Mouse (Mus musculus) fibroblast of lung, adult 2 months (primary cell): ENCODE data around the gene Ensa.
"Not testable (repeated sequence)": the region's sequence is repeated elsewhere in the genome, so short reads cannot be mapped to it uniquely, and the experiment has no call there.

Experiments
- DNase-seq: peaks from one replicate; pipeline ENCODE4 v3.0.0-alpha.2; 2011; ENCODE audit warnings: low read depth

Ensa gene

GRCm38 (mm10) chr3:95662724-95663449, 38.1 kb downstream of the Ensa start:
- DNase-seq, result no peak

- no peak for DNase-seq
These were observed 38.7 kb downstream of the Ensa start for GRCm38 (mm10) chr3:95663486-95663885.

- no peak for DNase-seq
These were observed 39.3 kb downstream of the Ensa start for GRCm38 (mm10) chr3:95663969-95664608.

- no peak for DNase-seq
These were observed 40.2 kb downstream of the Ensa start for GRCm38 (mm10) chr3:95664940-95665352.

- no peak for DNase-seq
These were observed 41.5 kb downstream of the Ensa start for GRCm38 (mm10) chr3:95666124-95666844.

- no peak for DNase-seq
These were observed 42.7 kb downstream of the Ensa start for GRCm38 (mm10) chr3:95667521-95667920.

- DNase-seq, result peak; percentile 99
These were observed 43.2 kb downstream of the Ensa start for GRCm38 (mm10) chr3:95668026-95668425.

GRCm38 (mm10) chr3:95668589-95669308, 44.0 kb downstream of the Ensa start:
- DNase-seq, result no peak

GRCm38 (mm10) chr3:95669309-95669665, 44.5 kb downstream of the Ensa start:
- DNase-seq, result no peak

- not testable (repeated sequence) for DNase-seq
These were observed 45.6 kb downstream of the Ensa start for GRCm38 (mm10) chr3:95670419-95670818.

GRCm38 (mm10) chr3:95671201-95671600, 46.4 kb downstream of the Ensa start:
- DNase-seq, result no peak

GRCm38 (mm10) chr3:95672461-95672860, 47.7 kb downstream of the Ensa start:
- no peak for DNase-seq

GRCm38 (mm10) chr3:95672861-95673706, 48.3 kb downstream of the Ensa start:
- DNase-seq, result no peak

- no peak for DNase-seq
These were observed 49.0 kb downstream of the Ensa start for GRCm38 (mm10) chr3:95673707-95674211.

GRCm38 (mm10) chr3:95674236-95674635, 49.4 kb downstream of the Ensa start:
- DNase-seq, result peak; percentile 87

- no peak for DNase-seq
These were observed 50.0 kb downstream of the Ensa start for GRCm38 (mm10) chr3:95674812-95675211.

- peak; percentile 96 for DNase-seq
These were observed 50.7 kb downstream of the Ensa start for GRCm38 (mm10) chr3:95675301-95676092.

GRCm38 (mm10) chr3:95676745-95677419, 52.1 kb downstream of the Ensa start:
- DNase-seq, result no peak

- DNase-seq, result no peak
These were observed 52.8 kb downstream of the Ensa start for GRCm38 (mm10) chr3:95677420-95678090.
